Mouse (Mus musculus) ES-E14 (cell line): ENCODE measurements around the gene B3gnt4. TPM values are rescaled to one million over a fixed set of nuclear protein-coding genes. Genes with fewer than 3 reads are reported as not detected.

Experiments used
- DNase-seq: peaks from one replicate; pipeline ENCODE4 v3.0.0-alpha.2; 2013; ENCODE audit warnings: low read depth, low spot score
- H3K27ac ChIP-seq: 2 replicates; pipeline ENCODE4 v1.5.1; 2012; ENCODE audit warnings: low read depth, mild to moderate bottlenecking, low read length, moderate library complexity, mixed read lengths; ENCODE audit not compliant: poor library complexity, insufficient read depth, severe bottlenecking
- H3K36me3 ChIP-seq: 2 replicates; pipeline ENCODE4 v1.6.1; 2012; ENCODE audit warnings: mild to moderate bottlenecking, low read length, moderate library complexity, mixed read lengths; ENCODE audit not compliant: control insufficient read depth, poor library complexity, insufficient read depth, severe bottlenecking
- H3K4me1 ChIP-seq, 2 experiments: fragments of 150-350 bp in 1 of 2; sonication (generic) in 1 of 2; 2 replicates each; pipeline ENCODE4 v1.6.1; 2012; ENCODE audit warnings: low read length in 2 of 2, mild to moderate bottlenecking in 1 of 2, mixed read lengths in 1 of 2; ENCODE audit not compliant: control insufficient read depth in 2 of 2, insufficient read depth in 2 of 2, poor library complexity in 1 of 2
- H3K4me3 ChIP-seq, 2 experiments: fragments of 150-350 bp in 1 of 2; sonication (generic) in 1 of 2; 2 replicates each; pipeline ENCODE4 v1.5.1; 2012; ENCODE audit warnings: low read length in 2 of 2, low read depth in 1 of 2, mild to moderate bottlenecking in 1 of 2, mixed read lengths in 1 of 2; ENCODE audit not compliant: insufficient read depth in 1 of 2, poor library complexity in 1 of 2, severe bottlenecking in 1 of 2
- H3K9ac ChIP-seq: 2 replicates; pipeline ENCODE4 v1.6.1; 2012; ENCODE audit warnings: low read depth, mild to moderate bottlenecking, low read length, mixed read lengths; ENCODE audit not compliant: poor library complexity, insufficient read depth, severe bottlenecking
- H3K9me3 ChIP-seq: fragments of 150-350 bp; sonication (generic); 2 replicates; pipeline ENCODE4 v1.6.1; 2012; ENCODE audit warnings: low read depth, mild to moderate bottlenecking, low read length; ENCODE audit not compliant: control insufficient read depth, insufficient read depth
- CHD2 ChIP-seq: IDR thresholded peaks from 2 replicates; pipeline ENCODE4 v1.6.1; 2014; ENCODE audit warnings: mild to moderate bottlenecking, low read depth, low read length, inconsistent platforms
- HCFC1 ChIP-seq: IDR thresholded peaks from 2 replicates; pipeline ENCODE4 v1.6.1; 2012; ENCODE audit warnings: low read length, inconsistent platforms, borderline replicate concordance; ENCODE audit not compliant: insufficient read depth
- MAFK ChIP-seq: IDR thresholded peaks from 2 replicates; pipeline ENCODE4 v1.6.1; 2014; ENCODE audit warnings: mild to moderate bottlenecking, low read depth, low read length, inconsistent platforms; ENCODE audit not compliant: insufficient read depth
- ZC3H11A ChIP-seq: IDR thresholded peaks from 2 replicates; pipeline ENCODE4 v1.6.1; 2012; ENCODE audit warnings: low read depth, mild to moderate bottlenecking, inconsistent platforms, low read length, borderline replicate concordance
- ZNF384 ChIP-seq: IDR thresholded peaks from 2 replicates; pipeline ENCODE4 v1.6.1; 2012; ENCODE audit warnings: low read depth, low read length, inconsistent platforms
- in situ Hi-C, 2 experiments: fragments of 600-800 bp; cut with MboI; formaldehyde crosslinking; loops; one replicate each; pipeline ENCODE4 v1.15.1; 2025; ENCODE audit warnings: low sequenced_read_pairs in 2 of 2, inconsistent platforms in 1 of 2; ENCODE audit not compliant: unreplicated experiment in 2 of 2
- total RNA-seq: library from RNA; depleted of rRNA; stranded (reverse); fragments of 300-350 nt; gene quantifications from 2 replicates; pipeline ENCODE4 v1.2.3, GENCODE M21; 2012

B3gnt4 gene
- total RNA-seq, 1 experiment: 1.2 TPM

DNA sequence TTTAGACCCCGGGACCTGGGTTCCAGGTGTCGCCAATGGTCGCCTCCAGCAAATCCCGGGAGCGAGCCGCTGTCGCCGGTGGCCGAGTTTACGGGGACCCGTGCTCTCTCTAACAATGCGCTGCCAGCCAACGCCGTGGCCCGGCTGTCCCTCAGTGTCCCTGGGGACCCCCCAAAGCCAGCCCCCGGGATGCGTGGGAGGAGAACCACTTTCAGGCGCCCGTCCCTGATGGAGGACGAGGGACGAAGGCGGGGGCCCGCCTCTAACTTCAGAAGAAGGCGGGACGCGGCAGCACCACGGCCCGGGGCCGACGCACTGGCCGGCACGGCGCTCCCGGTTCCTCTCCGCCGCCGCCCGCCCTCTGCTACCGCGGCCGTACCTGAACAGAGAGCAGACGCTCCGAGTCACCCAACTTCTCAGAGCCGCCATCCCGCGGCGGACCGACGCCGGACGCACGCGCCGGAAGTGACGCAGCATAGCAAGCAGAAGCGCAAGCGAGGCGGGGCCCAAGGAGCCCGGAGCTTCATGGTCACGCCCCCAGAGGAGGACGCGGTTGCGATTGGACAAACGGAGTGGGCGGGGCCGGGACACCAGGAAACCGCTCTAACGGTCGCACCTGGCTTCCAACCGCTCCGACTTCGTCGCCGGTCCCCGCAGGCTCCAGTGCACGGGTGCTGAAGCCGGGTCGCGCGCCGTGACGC is 13.6 kb downstream of the B3gnt4 start, which contains the start of gene Diablo:
TSS of gene Diablo (minus strand) at position 485 of the 701 bp plus-strand sequence.
- peak within 1 kb of the TSS; percentile 93 for H3K9ac ChIP-seq
- no peak for TF ChIP-seq CHD2
- TF ChIP-seq ZNF384: no peak
- no peak for TF ChIP-seq ZC3H11A
- TF ChIP-seq HCFC1: peak; percentile 46; the same call in 1 of the 2 replicates
- TF ChIP-seq MAFK: no peak
- peak within 1 kb of the TSS; percentile 84 to 89 for H3K4me3 ChIP-seq
- in situ Hi-C loops: no loop called here
- peak; percentile 99 for DNase-seq
- H3K4me1 ChIP-seq: peaks cover 0 to 4% of the 10 kb centered on the region in 2 experiments; a peak in 1 of 4 replicates
- peak within 1 kb of the TSS; percentile 50; the same call in 1 of the 2 replicates for H3K27ac ChIP-seq
- no peaks in the 10 kb centered on the region for H3K9me3 ChIP-seq
- peaks cover 2% of the 10 kb centered on the region; the same call in 1 of the 2 replicates for H3K36me3 ChIP-seq

DNA sequence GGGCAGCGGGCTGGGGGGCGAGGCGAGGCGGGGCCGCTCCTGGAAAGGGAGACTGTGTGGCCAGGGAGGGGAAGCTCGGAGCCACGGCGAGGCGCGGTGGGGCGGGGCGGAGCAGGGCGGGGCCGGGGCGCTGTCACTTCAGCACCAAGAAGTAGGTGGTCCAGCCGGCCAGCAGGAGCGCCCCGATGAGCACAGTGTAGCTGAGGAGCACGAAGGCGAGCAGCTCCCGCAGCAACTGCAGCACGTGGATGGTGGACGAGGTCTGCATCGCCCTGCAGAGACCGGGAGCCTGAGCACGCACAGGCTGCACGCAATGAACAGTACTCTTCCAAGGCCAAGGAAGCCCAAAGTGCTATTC is 14.1 kb downstream of the B3gnt4 start:
- peak; percentile 56 for DNase-seq
- Histone ChIP-seq H3K9ac (peak overlapping the region; percentile 62), H3K36me3 (peaks cover 4% of the 10 kb centered on the region; the same call in 1 of the 2 replicates), H3K4me1 (peaks cover 0 to 4% of the 10 kb centered on the region in 2 experiments; a peak in 1 of 4 replicates), H3K9me3 (no peaks in the 10 kb centered on the region), H3K4me3 (peak overlapping the region; percentile 84 to 89), H3K27ac (no peak overlapping the region)
- in situ Hi-C loops: no loop called here
- TF ChIP-seq ZNF384: no peak
- no peak for TF ChIP-seq MAFK
- no peak for TF ChIP-seq CHD2
- no peak for TF ChIP-seq HCFC1
- TF ChIP-seq ZC3H11A: no peak

DNA sequence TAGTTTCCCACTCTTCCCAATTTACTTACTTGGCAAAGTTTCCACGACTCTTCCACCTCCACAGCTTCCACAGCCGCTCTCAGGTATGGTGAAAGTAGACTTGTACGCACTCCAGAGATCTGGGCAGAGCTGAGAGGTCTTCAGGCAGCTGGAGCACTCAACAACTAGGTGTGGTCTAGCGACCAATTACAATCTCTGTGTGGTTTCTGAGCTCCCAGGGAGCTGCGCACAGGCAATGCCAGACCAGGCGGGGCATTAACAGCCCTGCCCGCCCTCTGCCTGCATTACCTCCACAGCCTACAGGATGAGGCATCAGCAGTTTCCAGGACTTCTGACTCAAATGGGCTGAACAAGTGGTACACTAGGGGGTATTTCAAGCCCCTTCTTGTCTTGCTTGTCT is 15.0 kb downstream of the B3gnt4 start, which contains the start of gene Gm49027:
TSS of gene Gm49027 (minus strand) at position 208 of the 400 bp plus-strand sequence.
- H3K4me1 ChIP-seq: peaks cover 0 to 4% of the 10 kb centered on the region in 2 experiments; a peak in 1 of 4 replicates
- no peak within 1 kb of the TSS for H3K9ac ChIP-seq
- in situ Hi-C loops: loop anchor here in 1 of 2 experiments (5.0 kb wide), 1 partner anchor 42 kb away; no protein-coding TSS in a partner anchor
- TF ChIP-seq ZNF384 (no peak), MAFK (no peak), HCFC1 (no peak), ZC3H11A (no peak), CHD2 (no peak)
- no peaks in the 10 kb centered on the region for H3K9me3 ChIP-seq
- peaks cover 9% of the 10 kb centered on the region; the same call in 1 of the 2 replicates for H3K36me3 ChIP-seq
- H3K4me3 ChIP-seq: peak within 1 kb of the TSS; percentile 84 to 89
- H3K27ac ChIP-seq: no peak within 1 kb of the TSS
- no peak for DNase-seq

DNA sequence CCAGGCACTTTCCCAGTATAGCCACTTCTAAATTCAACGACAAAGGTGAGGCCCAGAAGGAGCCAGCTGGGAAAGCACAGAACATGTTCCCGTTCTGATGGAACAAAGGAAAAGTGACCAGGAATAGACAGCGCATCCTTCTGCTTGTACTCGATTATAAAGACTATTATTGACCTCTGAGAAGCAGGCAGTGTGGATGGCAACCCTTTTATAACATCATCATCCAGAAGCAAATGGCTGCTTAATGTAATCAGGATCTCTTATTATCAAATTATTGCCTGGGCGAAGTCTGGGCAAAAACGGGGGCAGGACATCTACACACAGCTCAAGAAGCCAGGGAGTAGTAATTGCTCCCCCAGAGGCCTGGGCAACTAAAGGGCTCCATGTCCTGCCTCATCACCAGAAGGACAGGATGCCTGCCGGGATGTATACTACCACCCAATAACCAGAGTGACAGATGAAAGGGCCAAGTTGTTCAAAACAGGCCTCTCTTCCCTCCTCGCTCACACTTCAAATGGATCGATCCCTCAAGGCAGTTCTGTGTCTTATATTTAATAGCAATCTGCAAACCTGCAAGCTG is 15.7 kb downstream of the B3gnt4 start:
- Histone ChIP-seq H3K4me3 (no peak overlapping the region), H3K36me3 (peaks cover 9% of the 10 kb centered on the region; the same call in 1 of the 2 replicates), H3K9me3 (no peaks in the 10 kb centered on the region), H3K27ac (no peak overlapping the region), H3K4me1 (peaks cover 0 to 4% of the 10 kb centered on the region in 2 experiments; a peak in 1 of 4 replicates), H3K9ac (no peak overlapping the region)
- in situ Hi-C loops: loop anchor here in 1 of 2 experiments (5.0 kb wide), 1 partner anchor 41 kb away; no protein-coding TSS in a partner anchor
- DNase-seq: no peak
- TF ChIP-seq ZC3H11A (no peak), CHD2 (no peak)
